Mouse (Mus musculus) testis, adult 2 months (tissue): Measurements from ENCODE around the gene Resp18.

ENCODE experiments used
- CTCF ChIP-seq: fragments of 200-500 bp; IDR thresholded peaks from 2 replicates; pipeline ENCODE4 v1.5.1; 2012; ENCODE audit warnings: low read depth, mild to moderate bottlenecking, inconsistent platforms, low read length, moderate library complexity; ENCODE audit not compliant: control insufficient read depth, insufficient read depth, insufficient replicate concordance
- POLR2A ChIP-seq: fragments of 200-500 bp; IDR thresholded peaks from 2 replicates; pipeline ENCODE4 v1.6.1; 2012; ENCODE audit warnings: low read depth, mild to moderate bottlenecking, inconsistent platforms, low read length, moderate library complexity; ENCODE audit not compliant: control insufficient read depth

DNA sequence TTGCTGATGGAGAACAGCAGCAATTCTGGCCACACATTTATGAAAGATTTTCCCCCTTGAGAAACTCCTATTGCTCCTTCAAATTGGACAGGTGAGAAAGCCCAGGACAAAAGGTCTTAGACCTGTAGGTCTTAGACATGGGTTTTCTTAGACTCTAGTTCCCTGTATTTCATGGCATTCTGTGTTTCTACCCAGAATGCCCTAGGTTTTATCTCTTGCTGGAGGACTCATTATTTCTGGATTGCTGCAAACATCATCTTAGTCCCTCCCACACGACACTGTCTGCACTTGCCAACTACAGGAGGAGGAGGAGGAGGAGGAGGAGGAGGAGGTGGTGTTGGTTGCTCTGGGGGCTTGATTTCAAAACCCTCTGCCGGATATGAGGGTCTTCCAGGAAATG is 52.1 kb downstream of the Resp18 start:
- TF ChIP-seq CTCF: no peak
- TF ChIP-seq POLR2A: no peak
